Mouse (Mus musculus) thymus, postnatal 10 days (tissue): ENCODE measurements at regions not wholly inside any gene's neighbourhood (a gene's known extent, or its start where the extent isn't known, plus 50 kb on each side); places are given as distances from the start of the nearest gene placed in this dataset.

Source experiments
- DNase-seq, 2 experiments: peaks; one replicate each; pipeline ENCODE4 v3.0.0; 2021; ENCODE audit warnings: low spot score in 2 of 2

DNA sequence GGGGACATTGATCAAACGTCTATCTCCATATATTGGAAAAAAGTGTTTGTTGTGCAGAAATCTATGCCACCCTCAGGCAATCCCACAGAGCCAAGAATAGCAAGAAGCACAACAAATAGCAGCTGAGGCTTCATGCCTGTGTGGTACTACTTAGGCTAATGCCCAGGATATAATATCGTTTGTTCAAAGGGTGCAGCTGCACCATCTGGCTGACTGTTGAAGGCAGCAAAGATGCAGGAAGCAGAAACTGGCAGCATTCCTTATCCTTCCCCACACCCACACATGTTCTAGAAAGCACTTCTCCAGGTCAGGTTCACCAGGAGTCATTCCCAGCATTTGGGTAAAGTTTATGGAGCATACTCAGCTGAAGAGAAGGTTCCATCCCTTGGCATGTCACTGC is 158.1 kb upstream of the Ccn2 start:
- DNase-seq = no peak

DNA sequence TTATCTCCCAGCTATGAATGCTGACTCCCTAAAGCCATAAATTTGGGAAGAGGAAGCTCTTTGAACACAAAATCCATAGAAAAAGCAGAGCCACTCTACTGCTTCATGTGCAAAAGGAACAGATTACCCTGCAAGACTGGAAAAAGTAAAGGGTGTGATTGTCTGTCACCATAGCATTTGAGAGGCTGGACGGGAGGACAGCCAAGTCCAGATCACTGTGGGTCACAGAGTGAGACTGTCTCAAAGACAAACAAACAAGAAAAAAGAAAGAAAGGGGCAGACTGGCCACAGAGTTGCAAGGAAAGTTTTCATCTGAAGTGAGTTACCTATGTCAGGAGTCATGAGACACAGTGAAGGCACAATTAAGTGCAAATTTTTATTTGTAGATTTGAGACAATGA is 150.7 kb upstream of the Ccn2 start:
- no peak for DNase-seq

DNA sequence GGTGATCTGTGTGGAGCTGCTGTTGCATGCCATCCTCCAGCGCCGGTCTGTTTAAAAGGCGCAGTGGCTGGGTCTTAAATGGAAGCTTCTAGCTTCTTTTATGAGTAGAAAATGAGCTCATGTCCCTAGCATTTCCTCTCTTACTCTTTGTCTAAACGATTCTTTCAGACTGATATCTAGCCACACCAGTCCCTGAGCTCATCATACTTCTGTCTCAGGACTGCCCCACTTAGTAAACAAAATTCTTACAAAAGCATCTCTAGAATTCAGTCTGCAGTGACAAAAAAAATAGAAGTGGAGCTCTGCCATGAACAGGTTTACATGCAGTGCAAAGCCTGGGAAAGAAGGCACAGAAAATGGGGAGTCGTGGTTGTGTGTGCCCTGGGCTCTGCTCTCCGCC is 150.2 kb upstream of the Ccn2 start:
- no peak for DNase-seq

DNA sequence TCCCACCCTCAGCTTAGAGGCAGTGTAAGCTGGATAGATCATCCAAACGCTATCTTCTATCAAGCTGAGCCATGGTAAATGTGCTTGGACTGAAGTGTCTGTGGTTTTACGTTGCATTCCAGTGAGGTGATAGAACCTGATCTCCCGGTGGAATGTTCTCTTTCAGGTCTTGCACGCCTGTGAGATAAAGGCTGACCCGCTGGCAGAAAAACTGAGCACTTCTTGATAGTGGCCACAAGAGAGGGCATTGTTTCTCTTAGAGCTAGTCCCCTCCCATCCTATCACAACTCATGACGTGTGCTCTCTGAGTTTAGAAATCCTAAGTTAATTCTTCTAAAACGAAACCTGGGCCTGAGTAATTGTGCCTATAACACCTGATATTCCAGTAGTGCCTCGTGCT is 149.1 kb upstream of the Ccn2 start:
- no peak for DNase-seq

DNA sequence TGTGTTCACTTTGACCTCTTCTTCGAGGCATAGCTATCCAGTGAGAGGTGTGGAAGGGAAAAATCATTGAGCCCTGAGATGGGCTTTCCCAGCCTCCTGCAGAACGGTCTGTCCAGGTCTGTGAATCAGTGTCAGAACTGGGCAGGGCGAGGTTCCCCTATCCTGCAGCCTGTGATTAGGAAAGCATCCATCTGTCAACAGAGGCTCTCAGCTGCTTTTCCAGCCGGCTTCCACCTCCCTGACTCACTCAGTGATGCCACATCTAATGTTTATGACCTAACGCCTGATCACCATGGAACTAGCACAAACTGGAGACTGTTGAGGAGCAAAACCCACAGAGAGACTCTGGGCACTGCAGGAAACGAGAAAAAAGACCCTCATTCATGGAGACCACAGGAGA is 148.1 kb upstream of the Ccn2 start:
- no peak for DNase-seq

DNA sequence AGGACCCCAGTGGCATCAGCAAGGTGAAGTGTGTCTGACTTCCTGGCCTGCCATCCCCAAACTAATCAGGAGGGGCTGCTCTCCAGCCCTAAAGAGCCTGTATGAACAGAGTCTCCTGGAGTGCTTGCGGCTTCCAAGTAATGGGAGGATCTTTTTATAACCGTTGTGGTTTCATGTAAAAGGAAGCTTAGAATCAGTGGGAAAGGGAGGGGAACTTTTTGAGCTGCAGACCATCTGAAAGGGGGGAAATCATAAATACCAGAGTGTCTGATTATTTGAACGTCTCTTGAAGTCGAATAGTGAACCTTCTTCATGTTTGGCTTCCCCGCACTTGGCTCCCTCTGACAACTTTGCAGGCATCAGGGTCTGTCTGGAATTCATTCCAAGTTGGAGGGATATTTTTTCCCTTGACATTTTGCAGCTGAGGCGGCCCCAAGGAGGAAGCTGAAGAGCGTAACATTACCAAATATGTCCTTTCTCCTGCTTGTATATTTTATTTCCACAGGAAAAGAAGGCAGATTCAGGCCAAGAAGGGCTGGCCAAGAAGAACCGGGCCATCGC is 147.2 kb upstream of the Ccn2 start:
- DNase-seq = no peak

DNA sequence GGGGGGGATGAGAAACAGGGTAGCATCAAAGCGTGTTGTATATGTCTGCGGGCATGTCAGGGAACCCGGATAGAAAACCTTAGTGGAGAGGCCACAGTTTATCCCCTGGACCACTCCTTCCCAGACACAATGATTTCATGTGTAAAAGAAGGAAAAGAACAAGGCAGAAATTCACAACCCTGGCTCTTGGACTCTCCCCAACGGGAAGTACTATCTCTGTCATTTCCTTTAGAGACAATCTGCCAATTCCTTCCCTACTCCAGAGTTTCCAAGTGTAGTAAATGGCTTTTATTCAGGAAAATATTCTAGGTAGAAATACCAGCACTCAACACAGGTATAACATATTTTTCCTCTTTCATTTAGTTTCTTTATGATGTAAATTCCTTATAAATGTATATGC is 141.7 kb upstream of the Ccn2 start:
- DNase-seq = no peak

DNA sequence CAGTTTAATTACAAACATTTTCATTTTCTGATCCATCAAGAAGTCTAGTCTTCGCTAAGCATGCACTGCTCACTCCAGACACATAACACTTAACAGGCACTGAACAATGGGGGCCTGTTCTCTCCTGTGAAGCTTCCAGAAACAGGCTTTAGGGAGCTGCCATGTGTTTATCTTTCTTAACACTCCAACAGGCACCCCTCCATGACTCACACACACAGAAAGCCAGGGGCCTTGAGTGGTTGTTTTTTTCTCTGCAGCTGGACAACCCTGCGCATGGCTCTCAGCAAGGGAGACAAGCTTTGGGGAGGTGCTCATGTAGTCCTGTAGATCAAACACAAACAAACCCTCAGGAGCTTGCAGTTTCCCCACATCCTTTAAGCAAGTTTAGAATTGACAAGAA is 136.6 kb upstream of the Ccn2 start:
- DNase-seq = no peak

DNA sequence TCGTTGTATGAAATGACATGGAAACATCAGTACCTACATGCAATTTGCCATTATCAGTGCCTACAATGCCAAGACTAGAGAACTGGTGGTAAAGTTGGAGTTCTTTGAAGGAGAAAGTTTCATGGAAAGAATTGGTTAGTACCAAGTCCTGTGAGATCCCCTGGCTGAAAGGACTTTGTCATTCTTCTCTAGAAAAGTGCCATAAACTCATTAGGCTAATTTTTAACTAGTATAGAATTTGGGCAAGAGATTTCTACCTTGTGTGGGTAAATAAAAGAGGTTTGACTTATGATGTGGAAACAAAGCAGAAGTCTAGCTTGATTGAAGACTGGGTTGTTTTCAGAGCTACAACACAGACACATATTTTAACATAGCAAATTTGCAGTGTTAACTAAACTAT is 131.4 kb upstream of the Ccn2 start:
- no peak for DNase-seq

DNA sequence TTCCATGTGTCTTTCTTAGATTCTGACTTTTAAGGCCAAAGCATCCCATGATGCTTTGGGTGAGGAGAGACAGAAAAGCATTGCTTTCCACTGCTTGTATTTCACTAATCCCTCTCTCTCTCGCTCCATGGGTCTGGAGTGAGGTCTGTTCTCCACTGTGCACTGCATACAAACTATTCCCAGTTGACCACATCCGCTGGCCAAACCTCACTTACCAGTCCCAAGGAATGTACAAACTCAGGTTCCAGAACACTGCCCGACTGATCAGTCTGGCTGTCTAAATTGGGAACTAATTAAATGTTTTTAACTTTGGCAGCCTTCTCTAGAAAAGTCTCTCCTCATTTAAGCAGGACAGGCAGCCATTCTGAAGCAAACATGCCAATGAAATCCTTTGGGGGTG is 130.9 kb upstream of the Ccn2 start:
- DNase-seq = no peak

DNA sequence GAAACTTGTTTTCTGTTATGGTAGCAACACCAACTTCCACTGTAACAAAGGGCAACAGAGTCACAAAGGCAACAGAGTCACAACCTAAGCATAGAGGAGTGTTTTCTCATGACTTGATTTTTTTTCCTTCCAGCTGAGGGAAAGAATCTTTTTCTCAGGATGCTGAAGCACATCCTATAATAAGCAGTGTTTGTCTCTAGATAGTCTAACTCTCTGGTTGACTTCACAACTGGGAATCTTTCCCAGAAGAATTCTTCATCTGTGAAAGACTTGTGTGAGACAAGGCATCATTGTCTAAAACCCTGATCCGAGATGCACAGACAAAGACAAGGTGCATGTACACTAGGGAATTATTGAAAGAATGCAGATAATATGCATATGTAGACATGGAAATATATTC is 125.5 kb upstream of the Ccn2 start:
- DNase-seq = no peak

DNA sequence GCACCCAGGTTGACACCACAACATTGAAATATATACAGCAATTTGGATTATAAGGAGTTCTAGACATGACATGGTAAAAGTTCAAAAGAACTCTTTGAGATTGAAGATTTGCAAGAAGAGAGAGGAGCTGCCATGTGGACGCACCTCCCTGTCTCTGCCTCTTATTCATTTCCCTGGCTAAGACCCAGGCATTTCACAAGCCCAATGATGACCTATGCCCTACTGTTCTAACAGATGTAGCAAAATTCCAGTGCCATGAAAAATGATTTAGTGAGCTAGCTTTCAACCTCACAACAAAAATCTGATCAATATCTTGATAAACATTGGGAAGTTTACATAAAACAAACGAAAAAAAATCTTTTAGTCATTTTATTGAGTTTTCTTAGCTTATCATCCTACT is 123.7 kb upstream of the Ccn2 start:
- DNase-seq = no peak

DNA sequence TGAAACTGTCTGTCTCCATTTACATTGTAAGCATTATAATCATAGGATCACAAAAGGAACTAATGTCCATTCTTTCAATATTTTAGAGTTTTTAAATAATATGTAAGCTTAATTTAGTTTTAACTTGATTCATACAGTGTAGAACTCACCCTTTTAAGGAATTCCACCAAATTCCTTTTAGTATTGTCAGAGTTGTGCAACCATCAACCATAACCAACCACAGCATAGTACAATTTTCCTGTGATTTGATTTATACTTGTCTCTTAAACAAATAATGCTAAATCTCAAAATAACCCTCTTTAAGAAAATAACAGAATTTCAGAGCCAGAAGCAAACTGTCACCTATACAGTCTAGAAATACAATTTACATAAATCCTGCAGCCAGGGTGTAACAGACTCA is 119.0 kb upstream of the Ccn2 start:
- DNase-seq = no peak

DNA sequence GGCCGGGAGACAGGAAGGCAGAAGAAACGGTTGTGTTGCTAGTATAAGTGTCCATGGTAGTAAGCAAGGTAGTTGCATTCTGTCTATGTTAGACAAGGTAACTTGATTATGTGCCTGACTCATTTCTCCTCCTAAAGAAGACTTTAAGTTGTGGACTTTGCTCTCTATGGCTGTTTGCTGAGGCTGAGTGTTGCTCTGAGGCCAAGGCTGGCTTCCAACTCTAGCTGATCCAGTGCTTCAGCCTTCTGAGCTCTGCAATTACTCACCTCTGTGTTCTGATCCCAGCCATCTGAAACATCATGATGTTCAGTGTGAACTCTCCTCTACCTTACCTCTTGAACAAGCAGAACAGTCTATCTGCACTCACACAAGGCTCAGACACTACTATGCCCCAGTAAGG is 116.7 kb upstream of the Ccn2 start:
- no peak for DNase-seq

DNA sequence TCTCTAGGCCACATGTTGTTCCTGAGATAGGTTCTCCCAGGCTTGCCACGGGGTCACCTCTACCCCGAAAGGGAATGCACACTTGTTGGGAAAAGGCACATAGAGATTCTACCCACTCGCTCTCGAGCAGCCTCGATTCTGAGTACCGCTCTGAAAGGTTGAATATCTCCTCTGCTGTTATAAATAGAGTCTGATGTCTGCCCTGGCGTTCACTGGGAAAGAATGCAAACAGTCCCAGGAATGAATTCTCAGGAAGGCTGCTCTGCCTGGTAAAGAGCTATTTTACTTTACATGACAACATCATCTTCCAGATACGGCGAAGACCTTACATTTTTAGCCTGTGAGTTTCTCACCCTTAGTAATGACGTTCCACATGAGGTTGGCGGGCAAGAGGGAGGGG is 116.1 kb upstream of the Ccn2 start:
- no peak for DNase-seq

DNA sequence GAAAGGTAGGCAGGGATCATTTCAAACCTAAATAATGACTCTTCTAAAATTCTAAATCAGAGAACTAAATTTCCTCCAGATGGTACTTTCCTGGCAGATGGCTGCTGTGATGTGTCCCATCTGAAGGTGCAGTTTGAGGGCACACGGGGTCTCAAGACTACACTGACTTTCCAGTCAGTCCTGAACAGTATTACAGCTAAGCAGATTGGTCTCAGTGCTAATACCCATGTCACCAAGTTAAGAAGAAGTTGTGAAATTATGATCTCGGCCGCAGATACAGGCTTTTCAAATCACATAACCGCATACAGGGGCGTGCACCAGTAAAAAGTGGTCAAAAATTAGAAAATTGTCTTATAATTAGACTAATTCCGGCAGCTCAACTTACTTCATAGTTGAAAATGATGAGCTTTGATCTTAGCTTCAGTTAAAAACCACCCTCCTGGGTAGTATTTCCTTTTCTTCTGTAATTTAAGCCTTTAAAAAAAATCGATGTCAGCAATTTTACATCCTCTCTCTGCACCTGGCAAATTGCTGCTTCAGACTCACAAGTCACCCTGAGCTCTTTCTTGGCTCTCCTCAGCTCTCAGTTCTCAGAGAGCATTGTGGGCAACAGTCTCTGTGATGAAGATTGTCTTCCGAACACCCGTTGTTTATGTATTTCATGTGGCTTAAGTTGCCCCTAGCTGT is 113.2 kb upstream of the Ccn2 start:
- DNase-seq = peak; percentile 16 to 34

DNA sequence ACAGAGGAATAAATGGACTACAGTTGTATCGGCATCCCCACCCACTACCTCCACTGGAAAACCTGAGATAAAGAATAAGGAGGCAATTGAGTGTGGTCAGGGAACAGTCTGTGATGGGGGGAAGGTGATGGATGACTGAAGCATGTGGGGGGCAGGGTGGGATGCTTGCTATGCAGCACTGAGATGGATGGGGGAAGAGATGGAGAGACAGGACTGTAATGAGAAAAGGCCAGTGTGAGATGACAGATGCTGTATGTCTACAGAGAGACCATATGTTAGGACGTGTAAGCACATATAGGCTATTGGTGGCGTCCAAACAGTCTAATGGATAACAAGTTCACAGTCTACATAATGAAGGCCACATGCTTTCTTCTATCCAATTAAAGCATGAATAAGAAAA is 112.2 kb upstream of the Ccn2 start:
- no peak for DNase-seq

DNA sequence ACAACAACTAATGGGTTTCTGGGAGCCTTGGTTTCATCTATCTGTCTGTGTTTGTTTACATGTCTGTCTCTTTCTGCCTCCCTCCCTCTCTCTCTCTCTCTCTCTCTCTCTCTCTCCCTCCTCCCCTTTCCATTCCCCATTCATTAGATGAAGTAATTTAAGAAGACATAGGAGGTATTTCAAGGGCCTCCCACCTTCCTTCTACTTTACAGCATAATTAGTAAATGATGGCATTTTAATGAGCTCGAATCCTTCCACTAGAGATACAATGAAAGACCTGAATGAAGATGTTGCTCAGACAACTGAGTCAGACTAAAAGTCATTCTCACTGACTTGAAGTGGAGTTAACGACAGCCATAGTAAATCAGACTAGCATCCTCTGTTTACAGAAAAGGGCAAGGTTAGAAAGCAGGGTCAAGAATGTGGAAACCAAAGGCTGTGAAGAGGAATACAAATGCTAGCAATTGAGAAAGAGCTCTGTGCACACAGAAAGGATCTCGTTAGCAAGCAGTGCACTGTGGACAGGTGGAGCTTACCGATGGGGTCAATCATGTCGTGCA is 111.1 kb upstream of the Ccn2 start:
- no peak for DNase-seq

DNA sequence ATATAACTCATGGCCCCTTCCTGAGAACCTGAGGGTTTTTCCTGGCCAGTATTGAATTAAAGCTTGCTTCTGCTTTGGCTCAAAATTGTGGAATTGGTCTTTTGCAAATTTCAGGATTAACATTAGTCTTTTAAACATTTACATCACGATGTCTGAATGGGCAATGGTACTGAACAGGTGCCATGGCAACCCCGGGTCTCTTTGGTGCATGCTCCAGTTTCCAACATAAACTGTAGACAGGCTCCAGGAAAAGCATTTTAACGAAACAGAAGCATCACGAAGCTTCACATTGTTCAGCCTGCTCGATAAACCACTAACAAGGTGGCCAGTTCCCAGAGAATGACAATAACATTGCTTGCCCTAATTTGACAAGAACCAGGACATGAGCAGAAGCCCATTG is 109.8 kb upstream of the Ccn2 start:
- no peak for DNase-seq

DNA sequence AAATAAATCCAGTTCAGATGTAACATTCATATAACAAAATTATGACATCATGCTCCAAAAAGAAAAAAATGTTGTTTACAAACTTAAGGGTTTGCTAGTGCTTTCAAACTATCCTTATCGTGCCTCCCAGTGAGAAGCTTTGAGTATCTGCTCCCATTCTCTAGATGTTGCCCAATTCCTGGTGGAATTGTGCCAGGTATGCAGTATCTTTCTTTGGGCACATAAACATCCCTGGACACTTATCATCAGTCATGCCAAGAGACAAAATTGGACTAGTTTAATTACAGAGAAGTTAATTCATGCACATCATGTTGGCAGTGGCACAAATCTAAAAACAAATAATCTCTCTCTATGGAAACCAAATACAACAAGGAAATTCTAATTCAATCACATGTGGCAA is 109.0 kb upstream of the Ccn2 start:
- DNase-seq = no peak

DNA sequence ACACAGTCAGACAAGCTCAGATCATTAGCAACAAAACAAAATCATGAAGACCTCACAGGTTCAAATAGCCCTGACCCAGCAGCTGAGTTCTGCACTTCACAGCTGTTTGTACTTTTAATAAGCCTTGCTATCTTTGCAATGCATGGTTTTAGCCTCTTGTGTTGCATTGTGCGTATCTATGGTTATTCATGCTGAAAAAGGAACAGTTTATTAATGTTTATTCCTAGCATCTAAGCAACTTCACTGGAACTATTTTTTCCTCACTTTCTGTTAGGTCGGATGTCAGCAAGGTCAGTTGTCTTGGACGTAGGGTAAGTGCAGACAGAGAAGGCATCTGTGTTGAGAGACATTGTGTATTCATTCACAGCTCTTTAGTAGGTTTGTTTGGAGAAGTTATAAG is 107.3 kb upstream of the Ccn2 start:
- DNase-seq = no peak

DNA sequence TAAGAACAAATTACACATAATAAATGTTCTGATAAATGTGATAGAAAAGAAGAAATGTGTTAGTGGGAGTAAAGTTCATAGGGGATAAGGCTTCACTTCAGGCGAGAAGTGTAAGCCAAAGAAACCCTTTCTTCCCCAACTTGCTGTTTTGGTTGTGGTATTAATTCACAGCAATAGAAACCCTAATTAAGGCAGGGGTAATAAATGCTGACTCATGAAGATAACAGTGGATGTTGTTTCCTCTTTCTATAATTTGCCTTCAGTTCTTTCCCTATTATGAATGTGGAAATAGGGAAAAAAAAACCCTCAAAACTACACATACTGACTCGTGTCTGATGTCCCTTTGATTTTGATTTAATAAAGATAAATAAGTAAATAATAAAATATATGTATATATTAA is 104.8 kb upstream of the Ccn2 start:
- DNase-seq = no peak

DNA sequence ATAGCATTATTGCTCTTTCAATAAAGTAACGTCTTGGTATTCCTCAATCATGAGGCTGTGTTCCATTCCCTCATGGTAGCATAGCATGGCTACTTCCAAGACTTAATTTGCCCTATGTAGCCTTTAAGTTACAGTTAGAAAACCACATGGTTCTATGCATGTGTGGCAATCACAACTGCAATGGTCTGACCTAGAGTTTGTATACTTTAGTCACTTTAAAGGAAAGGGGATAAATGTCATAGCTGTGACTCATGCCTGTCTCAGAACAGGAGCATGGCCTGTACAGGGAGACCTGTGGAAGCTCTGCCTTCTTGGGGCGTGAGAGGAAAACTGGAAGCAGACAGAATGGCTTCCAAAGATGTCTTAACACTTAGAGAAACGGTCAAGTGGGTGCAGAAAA is 103.4 kb upstream of the Ccn2 start:
- no peak for DNase-seq

DNA sequence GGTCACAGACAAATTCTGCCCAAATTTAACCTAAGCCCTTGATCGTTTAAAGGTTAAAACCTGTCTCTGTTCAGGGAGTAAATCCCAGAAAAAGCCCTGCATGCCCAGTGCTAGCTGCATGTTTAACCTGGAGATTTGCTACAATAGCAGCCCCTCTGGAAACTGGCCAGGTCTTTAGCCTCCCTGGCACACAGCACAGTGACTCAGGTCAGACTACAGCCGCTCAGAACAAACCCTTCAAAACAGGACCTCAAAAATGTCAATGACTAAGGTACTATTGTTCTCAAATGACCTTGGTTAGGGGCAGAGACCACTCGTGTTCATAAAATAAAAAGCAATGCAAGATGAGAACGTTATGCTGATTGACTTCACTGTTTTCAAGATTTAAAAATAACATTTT is 101.8 kb upstream of the Ccn2 start:
- no peak for DNase-seq
